Mouse (Mus musculus) forebrain, embryonic 10.5 days (tissue): ENCODE data around the gene Nop16. TPM values are rescaled to one million over a fixed set of nuclear protein-coding genes. Genes with fewer than 3 reads are reported as not detected.
"Not testable (repeated sequence)": the region's sequence is repeated elsewhere in the genome, so short reads cannot be mapped to it uniquely, and the experiment has no call there.

ENCODE experiments used
- DNase-seq: peaks from one replicate; pipeline ENCODE4 v3.0.0-alpha.2; 2017; ENCODE audit warnings: low spot score; ENCODE audit errors: extremely low spot score
- H3K27ac ChIP-seq: fragments of 300-500 bp; sonication (generic); 2 replicates; pipeline ENCODE4 v1.5.1; 2016; ENCODE audit warnings: mild to moderate bottlenecking
- H3K27me3 ChIP-seq: fragments of 300-500 bp; sonication (generic); 2 replicates; pipeline ENCODE4 v1.6.1; 2016; ENCODE audit warnings: mild to moderate bottlenecking; ENCODE audit not compliant: poor library complexity, severe bottlenecking
- H3K36me3 ChIP-seq: fragments of 300-500 bp; sonication (generic); replicated peaks from 2 replicates; pipeline ENCODE4 v1.6.1; 2016; ENCODE audit warnings: mild to moderate bottlenecking, moderate library complexity
- H3K4me1 ChIP-seq: fragments of 300-500 bp; sonication (generic); 2 replicates; pipeline ENCODE4 v1.6.1; 2016
- H3K4me3 ChIP-seq: fragments of 300-500 bp; sonication (generic); 2 replicates; pipeline ENCODE4 v1.5.1; 2016; ENCODE audit warnings: mild to moderate bottlenecking, moderate library complexity
- H3K9me3 ChIP-seq: fragments of 300-500 bp; sonication (generic); 2 replicates; pipeline ENCODE4 v1.6.1; 2016; ENCODE audit warnings: mild to moderate bottlenecking, moderate library complexity
- WGBS: fragments of 180-500 bp; shearing (Covaris S2); methylation state at CpG from one replicate; pipeline ENCODE4 v1.1.7; 2016; 5-methylcytosine and 5-hydroxymethylcytosine counted together
- polyA plus RNA-seq: library from polyadenylated mRNA; unstranded; fragments of >200 nt; fragmentation: Nextera tagmentation; extraction: Ambion mirVana; gene quantifications from 2 replicates; pipeline ENCODE4 v1.2.1, GENCODE M21; 2016

Nop16 gene
- polyA plus RNA-seq: 99.8 and 111 TPM in 2 replicates

DNA sequence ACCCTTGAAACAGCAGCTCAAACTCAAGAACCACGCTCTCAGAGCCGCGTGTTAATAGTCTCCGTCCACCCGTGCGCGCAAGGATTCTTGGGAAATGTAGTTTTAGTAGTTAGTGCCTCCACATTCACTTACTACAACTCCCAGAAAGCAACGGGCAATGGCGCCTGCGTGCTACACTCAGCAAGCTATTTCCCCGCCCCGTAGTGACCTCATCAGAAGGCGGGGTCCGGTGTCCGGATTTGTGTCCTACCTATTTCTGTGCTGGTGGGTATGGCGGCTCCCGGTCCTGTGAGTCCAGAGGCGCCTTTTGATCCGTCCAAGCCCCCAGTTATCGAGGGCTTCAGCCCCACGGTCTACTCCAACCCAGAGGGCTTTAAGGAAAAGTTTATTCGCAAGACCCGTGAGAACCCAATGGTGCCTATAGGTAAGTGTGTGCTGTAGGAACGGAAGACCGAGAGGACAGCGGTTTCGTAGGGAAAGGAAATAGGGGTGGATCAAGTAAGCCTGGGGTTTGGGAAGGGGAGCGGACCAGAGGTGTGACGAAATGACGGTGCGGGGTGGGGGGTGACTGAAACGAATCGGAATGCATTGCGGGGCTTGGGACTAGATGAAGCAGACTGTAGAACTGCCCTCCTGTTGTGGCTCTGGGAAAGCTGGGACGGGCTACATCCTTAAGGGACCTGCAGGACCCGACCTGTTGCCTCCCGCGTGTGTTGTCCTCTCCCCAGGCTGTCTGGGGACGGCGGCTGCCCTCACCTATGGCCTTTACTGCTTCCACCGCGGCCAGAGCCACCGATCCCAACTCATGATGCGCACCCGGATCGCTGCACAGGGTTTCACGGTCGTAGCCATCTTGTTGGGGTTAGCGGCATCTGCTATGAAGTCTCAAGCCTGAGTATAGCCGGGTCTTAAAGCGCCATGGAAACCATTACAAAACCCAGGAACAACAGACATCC, at the start of gene Nop16, which contains the start of gene Higd2a:
Nop16 (minus strand) TSS at position 95 of the 956 bp plus-strand sequence.
Higd2a (plus strand) TSS at position 212 of the 956 bp plus-strand sequence.
- Histone ChIP-seq H3K27ac (peak within 1 kb of the TSS; percentile 89), H3K4me3 (peak within 1 kb of the TSS; percentile 92), H3K27me3 (no peaks in the 10 kb centered on the region; the same call in 1 of the 2 replicates), H3K4me1 (peaks cover 29% of the 10 kb centered on the region), H3K36me3 (peaks cover 53% of the 10 kb centered on the region), H3K9me3 (no peaks in the 10 kb centered on the region)
- under 1% methylated on average over 51 of the region's 51 CpGs for WGBS
- DNase-seq: peak; percentile 96

DNA sequence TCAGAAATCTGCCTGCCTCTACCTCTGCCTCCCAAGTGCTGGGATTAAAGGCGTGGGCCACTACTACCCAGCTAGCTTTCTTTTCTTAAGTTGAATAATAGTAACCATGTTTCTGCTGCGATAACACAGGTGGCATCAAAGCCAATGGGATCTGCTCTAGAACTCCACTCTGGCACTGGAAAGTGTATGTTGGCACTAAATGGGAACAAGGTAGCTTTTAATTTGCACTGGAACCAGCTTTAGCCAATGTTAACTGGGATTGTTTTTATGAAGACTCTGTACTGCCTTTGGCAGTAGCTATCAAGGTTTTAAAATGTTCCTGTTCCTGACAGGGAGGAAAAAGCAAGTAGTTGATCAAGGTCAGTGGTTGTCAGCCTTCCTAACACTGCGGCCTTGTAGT, 45.1 kb upstream of the Nop16 start:
- 94% methylated on average over 3 of the region's 3 CpGs for WGBS
- DNase-seq: no peak

DNA sequence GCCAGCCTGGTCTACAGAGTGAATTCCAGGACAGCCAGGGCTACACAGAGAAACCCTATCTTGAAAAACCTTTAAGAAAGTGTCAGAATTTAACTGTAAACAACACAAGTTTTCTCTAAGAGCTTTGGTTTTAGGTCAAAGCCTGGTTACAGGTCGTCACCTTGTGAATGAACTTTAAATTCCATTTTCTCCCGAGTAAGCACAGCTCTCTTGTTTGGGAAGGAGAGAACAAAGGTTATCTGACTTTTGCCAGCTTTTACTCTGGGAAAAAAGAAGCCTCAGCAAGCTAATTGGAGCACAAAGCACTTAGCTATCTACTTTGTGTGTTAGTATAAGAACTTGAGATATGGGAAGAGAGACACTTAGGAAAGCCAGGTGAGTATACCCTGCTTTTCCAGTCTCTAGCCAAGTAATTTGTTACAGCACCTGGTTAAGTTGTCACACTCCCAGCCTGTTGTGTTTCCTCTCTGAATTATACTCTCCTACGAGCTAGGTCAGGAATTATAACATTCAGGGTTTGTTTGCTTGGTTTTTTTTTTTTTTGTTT, 42.9 kb upstream of the Nop16 start:
- H3K4me1 ChIP-seq: no peaks in the 10 kb centered on the region
- 89% methylated on average over 3 of the region's 3 CpGs for WGBS
- H3K9me3 ChIP-seq: no peaks in the 10 kb centered on the region
- no peak overlapping the region for H3K27ac ChIP-seq
- DNase-seq: no peak
- peaks cover 78% of the 10 kb centered on the region for H3K36me3 ChIP-seq
- H3K4me3 ChIP-seq: no peak overlapping the region
- H3K27me3 ChIP-seq: no peaks in the 10 kb centered on the region

More for the DNA sequence above, 45.1 kb upstream of the Nop16 start:
- Histone ChIP-seq H3K27ac (no peak overlapping the region), H3K36me3 (peaks cover 88% of the 10 kb centered on the region), H3K27me3 (no peaks in the 10 kb centered on the region), H3K4me3 (no peak overlapping the region), H3K9me3 (no peaks in the 10 kb centered on the region), H3K4me1 (no peaks in the 10 kb centered on the region)

DNA sequence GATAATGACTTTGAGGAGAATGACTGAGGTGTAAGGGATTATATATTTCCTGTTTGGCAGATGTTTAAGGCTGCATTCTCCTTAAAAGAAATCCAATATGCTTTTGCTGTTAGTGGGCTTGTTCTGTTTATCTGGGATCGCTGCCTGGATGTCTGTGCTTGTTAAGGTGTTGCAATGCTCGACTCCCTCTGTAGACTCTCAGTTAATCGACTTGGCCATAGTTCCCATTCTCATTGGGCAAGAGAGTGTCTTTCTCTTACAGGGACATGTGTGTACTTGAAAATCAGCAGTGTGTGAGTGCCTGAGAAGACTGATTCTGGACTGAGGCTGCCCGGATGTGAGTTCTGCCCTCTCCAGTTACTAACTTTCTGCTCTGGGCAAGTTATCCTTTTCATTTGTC, 39.2 kb upstream of the Nop16 start:
- 91% methylated on average over 4 of the region's 4 CpGs for WGBS
- DNase-seq: no peak
- no peak overlapping the region for H3K27ac ChIP-seq
- H3K36me3 ChIP-seq: peaks cover 72% of the 10 kb centered on the region
- peaks cover 6% of the 10 kb centered on the region; the same call in 1 of the 2 replicates for H3K4me1 ChIP-seq
- H3K27me3 ChIP-seq: no peaks in the 10 kb centered on the region
- no peak overlapping the region for H3K4me3 ChIP-seq
- H3K9me3 ChIP-seq: no peaks in the 10 kb centered on the region

DNA sequence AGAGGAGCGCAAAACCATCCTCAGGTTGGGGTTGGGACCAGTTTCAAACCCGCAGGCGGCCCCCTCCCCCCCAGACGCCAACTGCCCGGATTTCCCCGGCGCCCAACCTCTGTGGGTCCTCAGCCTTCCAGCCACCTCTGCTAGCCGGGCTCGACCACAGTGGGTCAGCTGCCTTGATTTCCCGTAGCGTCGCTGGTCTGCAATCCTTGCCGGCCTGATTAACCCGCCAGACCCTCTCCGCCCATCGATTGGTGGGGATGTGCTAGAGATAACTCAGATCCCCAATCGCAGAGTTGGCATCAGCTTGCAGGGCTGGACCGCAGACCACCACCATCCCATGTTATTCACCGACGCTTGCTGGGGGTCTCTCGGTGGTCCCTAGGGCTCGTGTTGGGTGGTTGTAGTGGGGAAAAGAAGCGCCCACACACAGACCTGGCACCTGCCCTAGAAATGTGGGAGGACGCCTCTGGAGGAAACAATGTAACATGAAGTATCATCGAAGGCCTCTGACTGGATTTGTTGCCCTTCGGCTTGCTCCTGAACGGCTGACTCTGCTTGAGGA, 32.2 kb upstream of the Nop16 start:
- no peaks in the 10 kb centered on the region for H3K27me3 ChIP-seq
- peaks cover 26% of the 10 kb centered on the region for H3K36me3 ChIP-seq
- peak overlapping the region; percentile 98 for H3K27ac ChIP-seq
- 2% methylated on average over 27 of the region's 27 CpGs for WGBS
- peak overlapping the region; percentile 97 for H3K4me3 ChIP-seq
- H3K9me3 ChIP-seq: no peaks in the 10 kb centered on the region
- DNase-seq: peak; percentile 48
- peaks cover 27% of the 10 kb centered on the region for H3K4me1 ChIP-seq

DNA sequence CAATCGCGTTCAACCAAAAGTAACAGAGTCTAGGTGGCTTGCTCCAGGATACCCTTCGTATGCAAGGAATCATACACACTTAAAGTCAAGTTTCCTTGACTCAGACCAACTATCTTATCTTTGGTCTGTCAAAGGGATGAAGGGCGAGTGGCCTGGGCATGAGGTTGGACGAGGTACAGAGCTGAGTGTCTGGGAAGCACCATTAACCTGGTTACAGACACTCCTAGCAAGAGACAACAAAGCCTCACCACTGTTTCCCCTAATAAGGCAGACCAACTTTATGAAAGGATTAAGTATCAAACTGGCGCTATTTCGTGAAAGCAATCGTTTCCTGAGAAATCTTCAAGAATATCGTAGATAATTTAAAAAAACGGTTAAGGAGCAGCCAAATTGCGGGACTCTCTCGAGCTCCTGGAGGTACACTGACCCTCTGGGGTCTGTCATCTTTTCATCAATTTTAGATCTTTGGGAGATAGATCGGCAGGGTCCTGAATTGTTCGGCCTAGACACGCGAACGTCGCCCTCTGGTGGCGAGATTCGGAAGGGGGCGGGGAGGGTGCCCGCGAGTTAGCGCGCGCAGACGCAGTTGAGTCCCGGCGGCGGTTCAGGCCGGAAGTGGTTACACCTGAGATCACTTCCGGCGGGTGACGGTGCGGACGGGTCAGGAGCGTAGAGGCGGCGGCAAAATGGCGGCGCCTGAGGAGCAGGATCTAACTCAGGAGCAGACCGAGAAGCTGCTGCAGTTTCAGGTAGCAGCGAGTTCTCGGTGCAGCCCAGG, 31.5 kb upstream of the Nop16 start, which contains the start of gene Faf2:
Faf2 (plus strand) TSS at position 630 of the 778 bp plus-strand sequence.
- Histone ChIP-seq H3K4me3 (peak within 1 kb of the TSS; percentile 97), H3K9me3 (no peaks in the 10 kb centered on the region), H3K36me3 (peaks cover 20% of the 10 kb centered on the region), H3K27me3 (no peaks in the 10 kb centered on the region), H3K4me1 (peaks cover 27% of the 10 kb centered on the region), H3K27ac (peak within 1 kb of the TSS; percentile 98)
- peak; percentile 98 for DNase-seq
- 11% methylated on average over 44 of the region's 44 CpGs for WGBS

DNA sequence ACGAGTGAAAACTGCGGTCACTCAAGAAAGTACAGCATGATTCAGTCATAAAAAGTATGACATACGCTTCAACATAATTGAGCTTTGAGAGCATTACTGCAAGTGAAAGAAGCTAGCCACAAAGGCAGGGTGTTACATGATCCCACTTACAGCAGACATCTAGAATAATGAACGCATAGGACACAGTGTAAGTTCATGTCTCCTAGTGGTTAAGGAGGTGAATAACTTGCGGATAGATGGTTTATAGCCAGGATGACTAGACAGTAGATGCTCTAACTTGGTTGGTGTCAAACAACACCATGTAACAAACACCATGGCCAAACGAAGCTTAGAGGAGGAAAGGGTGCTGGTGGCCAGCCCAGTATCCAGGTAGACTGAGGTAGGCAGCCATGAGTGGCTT, 27.1 kb upstream of the Nop16 start:
- DNase-seq: no peak
- H3K9me3 ChIP-seq: no peaks in the 10 kb centered on the region
- H3K27ac ChIP-seq: no peak overlapping the region
- no peaks in the 10 kb centered on the region for H3K36me3 ChIP-seq
- H3K27me3 ChIP-seq: peaks cover 2% of the 10 kb centered on the region; the same call in 1 of the 2 replicates
- no peak overlapping the region for H3K4me3 ChIP-seq
- WGBS: 74% methylated on average over 6 of the region's 6 CpGs
- H3K4me1 ChIP-seq: peaks cover 4% of the 10 kb centered on the region; the same call in 1 of the 2 replicates

DNA sequence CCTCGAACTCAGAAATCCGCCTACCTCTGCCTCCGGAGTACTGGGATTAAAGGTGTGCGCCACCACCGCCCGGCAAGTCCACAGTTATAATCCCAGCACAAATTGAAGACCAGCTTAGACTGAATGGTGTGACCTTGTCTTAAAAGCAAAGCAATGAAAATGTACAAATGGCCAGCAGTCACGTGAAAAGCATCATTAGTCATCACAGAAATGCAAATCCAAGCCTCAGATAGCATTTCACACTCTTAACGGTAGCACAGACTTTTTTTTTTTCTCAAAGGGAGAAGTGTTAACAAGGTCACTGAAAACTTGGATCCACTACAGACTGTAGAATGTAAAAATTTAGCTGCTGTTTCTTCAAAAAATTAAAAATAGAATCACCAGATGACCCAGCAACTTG, 26.4 kb upstream of the Nop16 start:
- 86% methylated on average over 8 of the region's 8 CpGs for WGBS
- H3K9me3 ChIP-seq: no peaks in the 10 kb centered on the region
- H3K4me1 ChIP-seq: peaks cover 8% of the 10 kb centered on the region
- no peaks in the 10 kb centered on the region for H3K36me3 ChIP-seq
- no peak overlapping the region for H3K4me3 ChIP-seq
- DNase-seq: no peak
- H3K27me3 ChIP-seq: peaks cover 4% of the 10 kb centered on the region
- H3K27ac ChIP-seq: no peak overlapping the region

DNA sequence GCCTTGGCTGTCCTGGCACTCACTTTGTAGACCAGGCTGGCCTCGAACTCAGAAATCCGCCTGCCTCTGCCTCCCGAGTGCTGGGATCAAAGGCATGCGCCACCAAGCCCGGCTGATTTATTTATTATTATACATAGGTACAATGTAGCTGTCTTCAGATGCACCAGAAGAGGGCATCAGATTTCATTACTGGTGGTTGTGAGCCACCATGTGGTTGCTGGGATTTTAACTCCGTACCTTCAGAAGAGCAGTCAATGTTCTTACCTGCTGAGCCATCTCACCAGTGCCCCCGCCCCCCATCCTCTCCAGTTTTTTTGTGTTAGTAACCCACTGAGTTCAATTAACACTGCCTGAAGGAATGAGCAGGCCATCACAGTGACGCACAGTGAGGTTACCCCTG, 23.3 kb upstream of the Nop16 start:
- not testable (repeated sequence) for H3K27ac ChIP-seq, H3K4me3 ChIP-seq, H3K36me3 ChIP-seq, DNase-seq, H3K9me3 ChIP-seq
- Histone ChIP-seq H3K4me1 (peaks cover 28% of the 10 kb centered on the region), H3K27me3 (peaks cover 36% of the 10 kb centered on the region)
- 88% methylated on average over 8 of the region's 8 CpGs for WGBS

DNA sequence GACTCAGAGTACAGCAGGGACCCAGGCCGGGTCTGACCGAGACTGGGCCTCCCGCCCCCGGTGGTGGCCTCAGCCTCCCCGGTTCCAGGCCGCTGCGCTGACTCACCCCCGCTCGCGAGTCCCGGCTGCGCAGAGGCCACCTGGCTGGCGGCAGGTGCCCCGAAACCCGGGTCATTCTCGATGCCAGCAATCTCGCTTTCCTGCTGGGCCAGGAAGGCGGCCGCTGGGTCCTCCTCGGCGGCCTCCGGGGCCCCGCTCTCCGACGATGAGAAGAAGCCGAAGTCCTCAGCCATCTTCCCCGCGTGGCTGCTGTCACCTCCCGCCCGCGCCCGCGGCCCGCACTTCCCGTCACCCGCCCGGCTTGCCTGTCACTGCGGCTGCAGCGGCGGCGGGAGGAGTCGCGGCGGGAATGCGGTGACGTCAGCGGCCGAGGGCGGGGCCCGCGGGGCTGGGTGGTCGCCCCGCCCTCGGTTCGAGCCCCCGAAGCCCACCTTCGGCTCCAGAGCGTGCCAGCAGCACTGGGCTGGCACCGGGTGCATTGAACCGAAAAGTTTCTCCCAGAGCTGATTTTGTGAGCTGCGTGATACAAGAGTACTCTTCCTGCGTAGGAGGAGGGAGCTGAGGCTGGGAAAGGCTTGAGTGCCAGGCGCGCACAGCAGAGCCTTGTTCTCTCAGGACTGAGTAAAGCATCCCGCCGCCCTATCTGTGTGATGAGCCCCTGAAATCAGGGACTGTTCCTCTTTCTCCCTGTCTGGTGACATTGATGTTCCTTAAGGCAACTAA, 21.3 kb upstream of the Nop16 start, which contains the start of gene Cltb:
Cltb (minus strand) TSS at position 373 of the 783 bp plus-strand sequence.
- no peaks in the 10 kb centered on the region for H3K36me3 ChIP-seq
- WGBS: under 1% methylated on average over 66 of the region's 66 CpGs
- peaks cover 28% of the 10 kb centered on the region for H3K4me1 ChIP-seq
- H3K27me3 ChIP-seq: peaks cover 54% of the 10 kb centered on the region
- peak; percentile 76 for DNase-seq
- H3K9me3 ChIP-seq: no peaks in the 10 kb centered on the region
- H3K27ac ChIP-seq: peak within 1 kb of the TSS; percentile 76
- peak within 1 kb of the TSS; percentile 68 for H3K4me3 ChIP-seq

DNA sequence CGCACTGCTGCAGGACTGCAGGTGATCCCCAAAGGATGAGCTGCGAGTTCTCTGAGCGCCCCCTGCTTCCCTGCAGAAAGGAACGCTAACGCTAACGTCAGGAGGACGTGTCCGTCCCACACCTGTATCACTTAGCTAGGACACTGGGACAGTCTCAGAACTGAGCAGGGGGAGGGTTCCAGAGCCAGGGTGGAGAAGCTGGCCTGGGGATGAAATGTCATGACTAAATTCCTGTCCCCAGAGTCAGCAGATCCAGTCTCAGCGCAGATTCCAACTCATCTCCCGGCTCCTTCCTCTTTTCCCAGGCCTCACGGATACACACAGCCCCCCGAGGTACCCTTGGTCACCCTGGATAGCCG, 20.7 kb upstream of the Nop16 start:
- H3K27me3 ChIP-seq: peaks cover 60% of the 10 kb centered on the region
- peak overlapping the region; percentile 68 for H3K4me3 ChIP-seq
- no peaks in the 10 kb centered on the region for H3K9me3 ChIP-seq
- WGBS: 6% methylated on average over 13 of the region's 13 CpGs
- H3K36me3 ChIP-seq: no peaks in the 10 kb centered on the region
- H3K4me1 ChIP-seq: peaks cover 28% of the 10 kb centered on the region
- H3K27ac ChIP-seq: peak overlapping the region; percentile 76
- DNase-seq: peak; percentile 26
